Mouse (Mus musculus) gastrocnemius, adult 18-20 months (tissue): ENCODE data around the gene Amigo3. TPM values are rescaled to one million over a fixed set of nuclear protein-coding genes. Genes with fewer than 3 reads are reported as not detected.

Source experiments
- DNase-seq: peaks from one replicate; pipeline ENCODE4 v3.0.0; 2021; ENCODE audit warnings: low spot score
- total RNA-seq, 2 experiments: library from RNA; stranded (reverse); gene quantifications; 2 replicates each; pipeline ENCODE4 v1.2.3; 2021

Gene Amigo3
- total RNA-seq, 2 experiments from 2014 or later: 1.8 to 2.0 TPM

GRCm38 (mm10) chr9:108051931-108052220 is 1.1 kb upstream of the Amigo3 start:
- no peak for DNase-seq

- no peak for DNase-seq
Measured at GRCm38 (mm10) chr9:108052411-108052810, 548 bp upstream of the Amigo3 start.

- DNase-seq: no peak
Measured at GRCm38 (mm10) chr9:108053665-108054225, 786 bp downstream of the Amigo3 start.

- no peak for DNase-seq
Measured at GRCm38 (mm10) chr9:108054331-108055040, 1.5 kb downstream of the Amigo3 start.

- no peak for DNase-seq
Measured at GRCm38 (mm10) chr9:108055061-108055460, 2.1 kb downstream of the Amigo3 start.

GRCm38 (mm10) chr9:108055661-108056237 is 2.8 kb downstream of the Amigo3 start:
- no peak for DNase-seq

GRCm38 (mm10) chr9:108056361-108057261 is 3.7 kb downstream of the Amigo3 start:
- DNase-seq: no peak

GRCm38 (mm10) chr9:108057262-108057562 is 4.3 kb downstream of the Amigo3 start:
- peak; percentile 80 for DNase-seq

- DNase-seq: no peak
Measured at GRCm38 (mm10) chr9:108058291-108058690, 5.3 kb downstream of the Amigo3 start.

GRCm38 (mm10) chr9:108062142-108062541 is 9.2 kb downstream of the Amigo3 start:
- DNase-seq: no peak

- DNase-seq: no peak
Measured at GRCm38 (mm10) chr9:108063361-108063760, 10.4 kb downstream of the Amigo3 start.

- peak; percentile 82 for DNase-seq
Measured at GRCm38 (mm10) chr9:108065491-108066011, 12.6 kb downstream of the Amigo3 start.

GRCm38 (mm10) chr9:108067199-108067598 is 14.2 kb downstream of the Amigo3 start:
- DNase-seq: no peak

GRCm38 (mm10) chr9:108067900-108068299 is 14.9 kb downstream of the Amigo3 start:
- DNase-seq: peak; percentile 93

- no peak for DNase-seq
Measured at GRCm38 (mm10) chr9:108069007-108069406, 16.0 kb downstream of the Amigo3 start.

GRCm38 (mm10) chr9:108069529-108069928 is 16.6 kb downstream of the Amigo3 start:
- no peak for DNase-seq

- DNase-seq: no peak
Measured at GRCm38 (mm10) chr9:108071801-108072200, 18.8 kb downstream of the Amigo3 start.

GRCm38 (mm10) chr9:108072481-108072924 is 19.5 kb downstream of the Amigo3 start:
- DNase-seq: no peak

- peak; percentile 73 for DNase-seq
Measured at GRCm38 (mm10) chr9:108073141-108073930, 20.4 kb downstream of the Amigo3 start.

GRCm38 (mm10) chr9:108080168-108080567 is 27.2 kb downstream of the Amigo3 start, which contains the start of gene Mst1:
Gene Mst1, plus strand, starts transcription at chr9:108080436.
- DNase-seq: no peak

GRCm38 (mm10) chr9:108082549-108082948 is 29.6 kb downstream of the Amigo3 start:
- no peak for DNase-seq
